Mouse (Mus musculus): ENCODE measurements around the gene Cacna1e.

Gene Cacna1e

GRCm38 (mm10) chr1:154884275-154885206 lies at the start of gene Cacna1e:
Gene Cacna1e (minus strand): TSS chr1:154884501.
- no peak for DNase-seq (ENCODE audit: low spot score)

GRCm38 (mm10) chr1:154918406-154918805 lies 34.1 kb upstream of the Cacna1e start:
- DNase-seq (ENCODE audit: low spot score) = no peak

GRCm38 (mm10) chr1:154917438-154917837 lies 33.1 kb upstream of the Cacna1e start:
- DNase-seq (ENCODE audit: low spot score) = no peak

- no peak for DNase-seq (ENCODE audit: low spot score)
These were observed 25.3 kb upstream of the Cacna1e start for GRCm38 (mm10) chr1:154909554-154909953.

GRCm38 (mm10) chr1:154897390-154897789 lies 13.1 kb upstream of the Cacna1e start:
- no peak for DNase-seq (ENCODE audit: low spot score)

GRCm38 (mm10) chr1:154890244-154890643 lies 5.9 kb upstream of the Cacna1e start:
- DNase-seq (ENCODE audit: low spot score) = no peak

GRCm38 (mm10) chr1:154888495-154888894 lies 4.2 kb upstream of the Cacna1e start:
- no peak for DNase-seq (ENCODE audit: low spot score)

GRCm38 (mm10) chr1:154888018-154888417 lies 3.7 kb upstream of the Cacna1e start:
- no peak for DNase-seq (ENCODE audit: low spot score)

- no peak for DNase-seq (ENCODE audit: low spot score)
These were observed 3.2 kb upstream of the Cacna1e start for GRCm38 (mm10) chr1:154887546-154887945.

- no peak for DNase-seq (ENCODE audit: low spot score)
These were observed 2.3 kb upstream of the Cacna1e start for GRCm38 (mm10) chr1:154886611-154887010.

GRCm38 (mm10) chr1:154885207-154885548 lies 877 bp upstream of the Cacna1e start:
- no peak for DNase-seq (ENCODE audit: low spot score)

GRCm38 (mm10) chr1:154883596-154884191 lies 607 bp downstream of the Cacna1e start:
- no peak for DNase-seq (ENCODE audit: low spot score)

GRCm38 (mm10) chr1:154865981-154866380 lies 18.3 kb downstream of the Cacna1e start:
- no peak for DNase-seq (ENCODE audit: low spot score)

GRCm38 (mm10) chr1:154861416-154861815 lies 22.9 kb downstream of the Cacna1e start:
- DNase-seq (ENCODE audit: low spot score) = no peak

- DNase-seq (ENCODE audit: low spot score) = no peak
These were observed 29.7 kb downstream of the Cacna1e start for GRCm38 (mm10) chr1:154854564-154854963.

- no peak for DNase-seq (ENCODE audit: low spot score)
These were observed 33.6 kb downstream of the Cacna1e start for GRCm38 (mm10) chr1:154850515-154851287.

- DNase-seq (ENCODE audit: low spot score) = no peak
These were observed 35.4 kb downstream of the Cacna1e start for GRCm38 (mm10) chr1:154848683-154849579.

- no peak for DNase-seq (ENCODE audit: low spot score)
These were observed 37.4 kb downstream of the Cacna1e start for GRCm38 (mm10) chr1:154846900-154847299.

GRCm38 (mm10) chr1:154843427-154843826 lies 40.9 kb downstream of the Cacna1e start:
- no peak for DNase-seq (ENCODE audit: low spot score)

- DNase-seq (ENCODE audit: low spot score) = no peak
These were observed 42.0 kb downstream of the Cacna1e start for GRCm38 (mm10) chr1:154842336-154842735.

- no peak for DNase-seq (ENCODE audit: low spot score)
These were observed 43.2 kb downstream of the Cacna1e start for GRCm38 (mm10) chr1:154841057-154841630.

All from left cerebral cortex, adult 11 months (tissue).